Mouse (Mus musculus) kidney, postnatal 10 days (tissue): ENCODE measurements around the gene Nup107.
A peak's percentile ranks its signal among the peaks of the same experiment; 100 is the strongest.
"Not testable (repeated sequence)": the region's sequence is repeated elsewhere in the genome, so short reads cannot be mapped to it uniquely, and the experiment has no call there.

Source experiments
- DNase-seq: peaks from one replicate; pipeline ENCODE4 v3.0.0; 2021; ENCODE audit warnings: mixed read lengths

Nup107 gene

GRCm38 (mm10) chr10:117749787-117750343 is 42.6 kb downstream of the Nup107 start:
- no peak for DNase-seq

DNA sequence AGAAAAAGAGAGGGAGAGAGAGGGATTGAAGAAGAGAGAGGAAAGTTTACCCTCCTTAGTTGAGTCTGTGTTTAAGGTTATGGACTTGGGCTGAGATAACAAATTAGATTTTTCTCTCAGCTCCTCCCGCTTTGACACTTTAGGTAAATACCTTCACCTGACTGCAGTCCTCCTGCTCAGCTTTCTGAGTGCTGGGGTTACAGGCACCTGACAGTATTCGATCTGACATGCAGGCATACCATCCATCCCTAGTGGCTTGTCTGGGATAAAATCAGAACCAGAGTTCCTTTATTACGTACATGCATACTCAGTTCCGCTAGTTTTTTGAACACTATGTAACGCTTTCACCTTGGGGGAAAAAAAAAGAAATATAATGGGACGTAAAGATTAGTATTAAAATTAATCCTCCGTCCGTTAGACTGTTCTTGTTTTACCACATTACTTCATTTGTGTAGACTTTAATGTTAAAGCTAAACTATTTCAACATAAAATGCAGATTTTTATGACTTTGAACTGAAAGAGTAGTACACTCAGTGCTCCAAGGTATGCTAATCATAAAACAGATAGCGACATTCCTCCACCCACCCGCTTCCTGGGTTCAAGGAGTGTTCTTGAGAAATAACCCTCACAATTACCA is 43.3 kb downstream of the Nup107 start:
- DNase-seq: no peak

DNA sequence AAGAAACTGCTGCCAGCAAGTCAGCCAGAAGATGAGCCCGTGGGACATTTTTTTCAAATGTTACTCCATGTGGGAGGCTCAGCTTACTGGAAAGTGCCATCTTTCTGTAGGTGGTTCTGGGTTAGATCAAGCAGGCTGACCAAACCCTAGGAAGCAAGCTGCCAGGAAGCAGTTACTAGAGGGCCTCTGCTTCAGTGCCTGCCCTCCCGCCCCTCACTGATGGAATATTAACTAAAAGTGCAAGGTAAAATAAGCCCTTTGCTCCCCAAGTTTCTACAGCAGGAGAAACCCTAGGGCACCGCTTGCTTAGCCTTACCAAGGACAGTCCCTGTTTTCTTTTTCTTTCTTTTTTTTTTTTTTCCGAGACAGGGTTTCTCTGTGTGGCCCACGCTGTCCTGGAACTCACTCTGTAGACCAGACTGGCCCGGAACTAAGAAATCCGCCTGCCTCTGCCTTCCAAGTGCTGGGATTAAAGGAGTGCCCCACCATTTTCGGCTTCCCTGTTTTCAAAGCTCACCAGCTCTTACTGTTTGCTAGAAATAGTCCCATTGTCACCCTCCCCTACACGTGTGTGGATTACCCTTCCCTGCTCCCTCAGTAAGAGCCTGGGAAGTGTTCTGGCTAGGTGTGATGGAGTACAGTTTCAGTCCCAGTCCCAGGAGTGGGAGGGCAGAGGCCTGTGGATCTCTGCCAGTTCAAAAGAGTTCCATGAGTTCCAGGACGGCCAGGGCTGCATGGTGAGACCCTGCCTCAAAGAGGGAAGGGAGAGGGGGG is 44.0 kb downstream of the Nup107 start:
- peak; percentile 55 for DNase-seq

GRCm38 (mm10) chr10:117747711-117748110 is 44.8 kb downstream of the Nup107 start:
- peak; percentile 24 for DNase-seq

DNA sequence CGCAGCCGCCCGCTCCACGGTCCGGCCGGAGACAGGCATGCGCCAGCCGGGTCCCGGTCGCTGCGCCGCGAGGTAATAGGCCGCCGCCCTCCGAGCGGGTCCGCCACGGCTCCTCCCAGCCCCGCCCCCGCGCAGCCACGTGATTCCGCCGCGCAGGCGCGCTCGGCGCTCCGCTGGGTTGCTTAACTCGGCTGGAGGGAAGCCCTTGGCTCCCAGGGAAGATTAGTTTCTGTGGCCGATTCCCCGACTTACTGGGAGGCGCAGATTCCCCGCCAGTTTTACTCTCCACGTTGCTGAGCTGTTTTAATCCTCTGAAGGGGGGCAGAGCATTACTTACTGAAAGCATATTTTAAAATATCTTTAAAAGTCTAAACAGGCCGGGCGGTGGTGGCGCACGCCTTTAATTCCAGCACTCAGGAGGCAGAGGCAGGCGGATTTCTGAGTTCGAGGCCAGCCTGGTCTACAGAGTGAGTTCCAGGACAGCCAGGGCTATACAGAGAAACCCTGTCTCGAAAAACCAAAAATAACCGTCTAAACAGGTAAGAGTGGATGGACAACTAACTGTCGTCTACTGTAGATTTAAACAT is 46.1 kb downstream of the Nup107 start, which contains the start of gene Slc35e3:
TSS of gene Slc35e3 (minus strand) at position 69 of the 587 bp plus-strand sequence.
- DNase-seq: peak; percentile 97

DNA sequence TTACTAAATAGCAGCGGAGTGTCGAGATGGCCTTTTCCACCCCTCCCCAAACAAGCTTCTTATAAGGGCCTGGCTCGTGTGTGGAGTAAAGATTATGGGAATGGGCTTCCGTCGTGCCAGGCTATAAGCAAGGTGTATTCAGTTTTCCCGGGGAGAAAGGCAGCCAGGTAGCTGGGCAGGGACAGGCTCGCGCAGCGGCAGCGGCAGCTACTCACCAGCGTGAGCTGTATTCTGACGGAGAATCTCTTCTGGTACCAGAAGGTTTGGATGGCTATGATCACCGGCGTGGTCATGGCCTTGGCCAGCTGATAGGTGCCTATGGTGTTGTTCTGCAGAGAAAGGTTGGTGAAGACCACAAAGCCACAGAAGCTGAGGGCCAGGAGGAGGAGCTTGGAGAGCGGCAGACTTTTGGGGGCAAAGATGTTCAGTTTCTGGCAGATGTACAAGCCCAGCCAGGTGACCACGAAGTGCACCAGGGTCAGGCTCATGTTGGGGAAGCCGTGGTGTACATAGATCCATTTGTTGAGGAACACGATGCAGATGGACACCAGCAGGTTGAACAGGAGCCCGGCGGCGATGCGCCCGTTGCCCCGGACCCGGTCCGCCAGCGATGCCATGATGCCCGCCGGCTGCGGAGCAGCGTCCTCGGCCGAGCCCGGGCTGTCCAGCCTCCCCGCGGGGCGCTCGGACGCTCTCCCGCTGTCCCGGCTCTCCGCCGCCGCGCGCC is 46.8 kb downstream of the Nup107 start:
- not testable (repeated sequence) for DNase-seq

DNA sequence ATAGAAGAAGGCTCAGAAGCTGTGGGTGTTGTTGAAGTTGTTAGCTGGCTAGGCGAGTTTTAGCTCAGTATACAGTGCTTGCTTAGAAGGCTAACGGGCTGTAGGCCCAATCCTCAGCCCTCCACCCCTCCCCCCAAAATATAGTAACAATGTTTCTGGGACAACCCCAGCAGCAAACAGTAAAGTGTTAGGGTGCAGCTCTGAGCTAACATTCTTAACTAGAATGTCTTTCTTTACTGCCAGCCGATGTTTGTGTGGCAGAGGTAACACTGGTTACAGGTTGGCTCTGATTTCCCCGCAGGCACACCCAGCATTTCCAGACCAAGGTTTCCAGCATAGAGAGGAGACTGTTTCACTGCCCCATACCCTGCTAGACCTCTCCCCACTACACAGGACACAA is 48.6 kb downstream of the Nup107 start:
- no peak for DNase-seq

GRCm38 (mm10) chr10:117743182-117743581 is 49.3 kb downstream of the Nup107 start:
- DNase-seq: no peak

- DNase-seq: no peak
Measured at GRCm38 (mm10) chr10:117742618-117743017, 49.9 kb downstream of the Nup107 start.

DNA sequence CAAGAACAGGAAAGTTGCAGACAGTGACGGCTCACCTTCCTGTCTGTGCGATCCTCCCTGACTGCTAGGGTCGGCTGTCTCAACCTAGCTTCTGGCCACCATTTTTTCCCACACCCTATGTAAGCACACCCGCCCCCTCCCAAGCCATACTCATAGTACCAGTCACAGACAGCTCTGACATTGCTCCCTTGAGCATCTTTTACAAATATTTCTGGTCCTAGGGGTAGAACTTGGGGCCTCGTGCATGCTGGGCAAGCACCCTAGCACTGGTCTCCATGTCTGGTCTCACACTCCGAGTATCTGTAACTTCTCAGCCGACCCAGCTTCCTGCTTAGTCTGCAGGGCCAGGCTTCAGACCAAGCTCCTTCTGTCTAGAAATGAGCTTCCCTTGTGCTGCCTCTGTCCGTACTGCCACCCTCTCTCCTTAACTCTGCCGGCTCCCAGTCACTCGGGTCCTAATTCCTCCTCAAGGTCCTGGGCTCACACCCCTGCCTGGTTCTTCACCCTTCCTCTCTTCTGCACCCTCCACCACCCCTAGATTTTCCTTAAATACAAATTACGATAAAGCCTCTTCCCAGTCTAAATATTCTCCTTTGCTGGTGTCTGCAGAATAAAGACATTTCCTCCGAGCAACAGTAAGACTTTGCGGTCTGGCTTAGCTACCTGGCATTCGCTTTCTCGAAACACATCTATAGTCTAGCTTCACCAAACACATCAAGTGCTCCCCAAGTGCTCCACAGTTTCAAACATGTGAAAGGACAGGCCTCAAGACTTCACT is 50.6 kb downstream of the Nup107 start:
- no peak for DNase-seq

- DNase-seq: no peak
Measured at GRCm38 (mm10) chr10:117740921-117741320, 51.6 kb downstream of the Nup107 start.

GRCm38 (mm10) chr10:117740171-117740570 is 52.3 kb downstream of the Nup107 start:
- no peak for DNase-seq

DNA sequence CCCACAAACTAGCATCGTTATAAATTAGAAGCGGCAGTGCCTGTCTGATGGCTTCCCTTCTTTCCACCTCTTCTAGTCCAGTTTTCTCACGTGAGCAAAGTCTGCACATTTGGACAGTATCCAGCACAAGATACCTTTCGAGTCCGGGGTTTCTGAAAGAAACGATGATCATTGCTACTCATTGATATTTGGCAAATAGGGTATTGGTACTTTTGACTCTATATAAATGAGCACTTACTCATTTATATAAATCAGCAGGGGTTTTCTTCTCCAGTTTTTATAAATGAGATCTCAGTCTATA is 52.9 kb downstream of the Nup107 start:
- no peak for DNase-seq

DNA sequence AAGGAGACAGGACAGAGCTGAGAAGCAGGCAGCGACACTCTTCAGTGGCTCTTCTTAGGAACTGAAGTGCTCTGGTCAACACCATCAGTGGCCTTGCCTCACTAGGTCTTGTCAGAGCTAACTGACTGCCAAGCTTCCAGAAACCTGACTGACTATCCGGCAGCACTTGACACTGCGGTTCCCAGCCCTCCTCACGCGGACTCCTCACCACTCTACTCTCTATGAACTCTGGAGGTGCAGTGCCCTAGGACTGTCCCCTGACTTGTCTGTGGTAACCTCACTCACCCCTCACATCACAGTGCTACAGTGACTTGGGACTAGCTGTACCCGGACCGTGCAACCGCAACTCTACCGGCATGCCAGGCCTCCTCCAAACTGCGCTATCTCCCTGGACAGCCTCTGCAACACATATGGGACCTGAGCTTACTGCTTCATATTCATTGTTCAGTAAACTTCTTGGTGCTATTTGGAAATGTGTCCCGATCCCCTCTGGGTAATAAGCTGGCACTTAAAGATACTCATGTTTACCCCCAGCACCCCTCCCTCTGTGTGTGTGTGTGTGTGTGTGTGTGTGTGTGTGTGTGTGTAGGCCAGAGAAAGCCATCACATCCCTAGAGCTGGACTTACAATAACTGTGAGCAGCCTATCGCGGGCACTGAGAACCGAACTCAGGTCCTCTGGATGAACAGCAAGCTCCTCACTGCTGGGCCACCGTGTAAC is 53.4 kb downstream of the Nup107 start:
- no peak for DNase-seq

DNA sequence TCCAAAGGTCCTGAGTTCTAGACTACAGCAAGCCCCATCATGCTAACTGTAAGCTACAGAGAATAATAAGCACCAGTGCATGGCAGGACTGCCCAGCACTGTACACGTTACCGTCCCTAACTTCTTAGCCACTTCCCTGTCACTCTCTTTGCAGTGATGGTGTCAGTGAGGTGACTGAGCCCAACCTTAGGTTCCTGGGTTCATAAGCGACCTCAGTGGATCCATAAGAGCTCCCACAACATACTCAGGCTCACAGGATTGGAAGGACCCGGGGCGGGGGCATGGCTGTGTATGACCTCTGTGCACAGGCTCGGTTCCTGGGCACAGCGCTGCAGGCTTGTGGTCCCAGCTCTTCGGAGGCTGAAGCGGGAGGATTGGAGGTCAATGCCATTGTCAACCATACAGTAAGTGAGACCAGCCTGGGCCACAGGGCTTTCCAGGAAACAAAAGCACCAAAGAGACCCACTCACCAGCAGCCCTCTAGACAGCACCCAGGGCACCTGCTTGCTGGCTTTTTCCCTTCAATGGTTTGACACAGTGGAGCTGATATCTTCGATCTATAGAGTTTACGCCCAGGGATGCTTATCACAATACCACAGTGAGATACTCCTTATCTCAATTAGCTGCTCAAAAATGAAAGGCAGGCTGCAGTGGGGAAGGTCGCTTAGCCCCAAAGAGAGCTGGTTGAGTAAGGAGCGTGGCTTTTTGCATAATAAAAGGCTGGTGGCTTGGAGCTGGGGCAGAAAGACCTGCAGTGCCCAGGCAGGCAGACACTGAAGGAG is 54.2 kb downstream of the Nup107 start:
- no peak for DNase-seq

GRCm38 (mm10) chr10:117737498-117737897 is 55.0 kb downstream of the Nup107 start:
- DNase-seq: not testable (repeated sequence)

GRCm38 (mm10) chr10:117737075-117737474 is 55.4 kb downstream of the Nup107 start:
- DNase-seq: no peak

GRCm38 (mm10) chr10:117736573-117736972 is 55.9 kb downstream of the Nup107 start:
- DNase-seq: no peak

- DNase-seq: not testable (repeated sequence)
Measured at GRCm38 (mm10) chr10:117735396-117735795, 57.1 kb downstream of the Nup107 start.

- not testable (repeated sequence) for DNase-seq
Measured at GRCm38 (mm10) chr10:117734104-117734852, 58.2 kb downstream of the Nup107 start.
